Mouse (Mus musculus): ENCODE data around the gene 1700067K01Rik. TPM values are rescaled to one million over a fixed set of nuclear protein-coding genes. Genes with fewer than 3 reads are reported as not detected.
A peak's percentile ranks its signal among the peaks of the same experiment; 100 is the strongest.
"Not testable (repeated sequence)": the region's sequence is repeated elsewhere in the genome, so short reads cannot be mapped to it uniquely, and the experiment has no call there.

The 1700067K01Rik gene
- polyA plus RNA-seq, 1 experiment from 2014 or later = 1.1 TPM

GRCm38 (mm10) chr8:83981533-83981932, 19.8 kb upstream of the 1700067K01Rik start:
- Histone ChIP-seq H3K27me3 (ENCODE audit: insufficient read depth, low read length) (no peaks in the 10 kb centered on the region), H3K4me1 (ENCODE audit: insufficient read depth, low read length) (peaks cover 13% of the 10 kb centered on the region), H3K4me2 (replicated peaks; ENCODE audit: low read depth, low read length) (no peak overlapping the region), H3K9ac (replicated peaks; ENCODE audit: low read length) (no peak overlapping the region), H3K9me3 (ENCODE audit: low read length) (no peaks in the 10 kb centered on the region; the same call in 1 of the 2 replicates), H3K36me3 (ENCODE audit: insufficient read depth, low read length) (peaks cover 51% of the 10 kb centered on the region), H3K27ac (ENCODE audit: low read length) (no peak overlapping the region), H3K4me3 (ENCODE audit: low read length) (no peak overlapping the region)
- WGBS = 97% methylated on average over 7 of the region's 7 CpGs
- no peak for ATAC-seq (ENCODE audit: low FRiP score, low TSS enrichment)

GRCm38 (mm10) chr8:83982449-83982848, 18.9 kb upstream of the 1700067K01Rik start:
- Histone ChIP-seq H3K36me3 (ENCODE audit: insufficient read depth, low read length) (peaks cover 60% of the 10 kb centered on the region), H3K9me3 (ENCODE audit: low read length) (no peaks in the 10 kb centered on the region; the same call in 1 of the 2 replicates), H3K4me2 (replicated peaks; ENCODE audit: low read depth, low read length) (no peak overlapping the region), H3K4me1 (ENCODE audit: insufficient read depth, low read length) (peaks cover 6% of the 10 kb centered on the region), H3K27ac (ENCODE audit: low read length) (no peak overlapping the region), H3K9ac (replicated peaks; ENCODE audit: low read length) (no peak overlapping the region), H3K4me3 (ENCODE audit: low read length) (no peak overlapping the region), H3K27me3 (ENCODE audit: insufficient read depth, low read length) (no peaks in the 10 kb centered on the region)
- no peak for ATAC-seq (ENCODE audit: low FRiP score, low TSS enrichment)
- 80% methylated on average over 4 of the region's 4 CpGs for WGBS

- H3K4me3 ChIP-seq (ENCODE audit: low read length); H3K9me3 ChIP-seq (ENCODE audit: low read length); H3K9ac ChIP-seq (replicated peaks; ENCODE audit: low read length); H3K27ac ChIP-seq (ENCODE audit: low read length); H3K4me2 ChIP-seq (replicated peaks; ENCODE audit: low read depth, low read length); H3K4me1 ChIP-seq (ENCODE audit: insufficient read depth, low read length); ATAC-seq (ENCODE audit: low FRiP score, low TSS enrichment); H3K27me3 ChIP-seq (ENCODE audit: insufficient read depth, low read length): not testable (repeated sequence)
- peaks cover 68% of the 10 kb centered on the region for H3K36me3 ChIP-seq (ENCODE audit: insufficient read depth, low read length)
- WGBS = 98% methylated on average over 2 of the region's 2 CpGs
Observed at GRCm38 (mm10) chr8:83983222-83983621, 18.1 kb upstream of the 1700067K01Rik start.

- H3K4me1 ChIP-seq (ENCODE audit: insufficient read depth, low read length) = no peaks in the 10 kb centered on the region
- ATAC-seq (ENCODE audit: low FRiP score, low TSS enrichment) = no peak
- no peak overlapping the region for H3K4me3 ChIP-seq (ENCODE audit: low read length)
- no peak overlapping the region for H3K4me2 ChIP-seq (replicated peaks; ENCODE audit: low read depth, low read length)
- H3K9ac ChIP-seq (replicated peaks; ENCODE audit: low read length) = no peak overlapping the region
- H3K9me3 ChIP-seq (ENCODE audit: low read length) = no peaks in the 10 kb centered on the region
- WGBS = 86% methylated on average over 7 of the region's 7 CpGs
- no peaks in the 10 kb centered on the region for H3K27me3 ChIP-seq (ENCODE audit: insufficient read depth, low read length)
- no peak overlapping the region for H3K27ac ChIP-seq (ENCODE audit: low read length)
- H3K36me3 ChIP-seq (ENCODE audit: insufficient read depth, low read length) = peaks cover 73% of the 10 kb centered on the region
Observed at GRCm38 (mm10) chr8:83989243-83989642, 12.1 kb upstream of the 1700067K01Rik start.

- Histone ChIP-seq H3K36me3 (ENCODE audit: insufficient read depth, low read length) (peaks cover 70% of the 10 kb centered on the region), H3K4me2 (replicated peaks; ENCODE audit: low read depth, low read length) (no peak overlapping the region), H3K4me1 (ENCODE audit: insufficient read depth, low read length) (no peaks in the 10 kb centered on the region), H3K27me3 (ENCODE audit: insufficient read depth, low read length) (no peaks in the 10 kb centered on the region), H3K9ac (replicated peaks; ENCODE audit: low read length) (no peak overlapping the region), H3K9me3 (ENCODE audit: low read length) (no peaks in the 10 kb centered on the region), H3K27ac (ENCODE audit: low read length) (no peak overlapping the region), H3K4me3 (ENCODE audit: low read length) (no peak overlapping the region)
- WGBS = 93% methylated on average over 14 of the region's 14 CpGs
- ATAC-seq (ENCODE audit: low FRiP score, low TSS enrichment) = no peak
Observed at GRCm38 (mm10) chr8:83990170-83990569, 11.1 kb upstream of the 1700067K01Rik start.

- Histone ChIP-seq H3K4me1 (ENCODE audit: insufficient read depth, low read length) (peaks cover 7% of the 10 kb centered on the region), H3K9ac (replicated peaks; ENCODE audit: low read length) (no peak overlapping the region), H3K4me3 (ENCODE audit: low read length) (no peak overlapping the region), H3K9me3 (ENCODE audit: low read length) (no peaks in the 10 kb centered on the region), H3K4me2 (replicated peaks; ENCODE audit: low read depth, low read length) (no peak overlapping the region), H3K27me3 (ENCODE audit: insufficient read depth, low read length) (no peaks in the 10 kb centered on the region), H3K27ac (ENCODE audit: low read length) (no peak overlapping the region), H3K36me3 (ENCODE audit: insufficient read depth, low read length) (peaks cover 50% of the 10 kb centered on the region)
- no peak for ATAC-seq (ENCODE audit: low FRiP score, low TSS enrichment)
- WGBS = 56% methylated on average over 2 of the region's 2 CpGs
Observed at GRCm38 (mm10) chr8:83992488-83992887, 8.8 kb upstream of the 1700067K01Rik start.

GRCm38 (mm10) chr8:83994030-83994429, 7.3 kb upstream of the 1700067K01Rik start:
- Histone ChIP-seq H3K4me3 (ENCODE audit: low read length) (no peak overlapping the region), H3K9ac (replicated peaks; ENCODE audit: low read length) (no peak overlapping the region), H3K27ac (ENCODE audit: low read length) (no peak overlapping the region), H3K4me1 (ENCODE audit: insufficient read depth, low read length) (peaks cover 10% of the 10 kb centered on the region), H3K27me3 (ENCODE audit: insufficient read depth, low read length) (no peaks in the 10 kb centered on the region), H3K9me3 (ENCODE audit: low read length) (no peaks in the 10 kb centered on the region), H3K36me3 (ENCODE audit: insufficient read depth, low read length) (peaks cover 35% of the 10 kb centered on the region), H3K4me2 (replicated peaks; ENCODE audit: low read depth, low read length) (no peak overlapping the region)
- ATAC-seq (ENCODE audit: low FRiP score, low TSS enrichment) = no peak
- WGBS = 92% methylated on average over 3 of the region's 3 CpGs

GRCm38 (mm10) chr8:83995973-83996372, 5.3 kb upstream of the 1700067K01Rik start:
- H3K4me2 ChIP-seq (replicated peaks; ENCODE audit: low read depth, low read length) = peak overlapping the region; percentile 83
- H3K27me3 ChIP-seq (ENCODE audit: insufficient read depth, low read length) = no peaks in the 10 kb centered on the region
- ATAC-seq (ENCODE audit: low FRiP score, low TSS enrichment) = no peak
- H3K9ac ChIP-seq (replicated peaks; ENCODE audit: low read length) = peak overlapping the region; percentile 88; the same call in 1 of the 2 replicates
- peak overlapping the region; percentile 97 for H3K27ac ChIP-seq (ENCODE audit: low read length)
- peaks cover 36% of the 10 kb centered on the region for H3K36me3 ChIP-seq (ENCODE audit: insufficient read depth, low read length)
- peaks cover 20% of the 10 kb centered on the region for H3K4me1 ChIP-seq (ENCODE audit: insufficient read depth, low read length)
- 17% methylated on average over 12 of the region's 12 CpGs for WGBS
- H3K4me3 ChIP-seq (ENCODE audit: low read length) = peak overlapping the region; percentile 78
- H3K9me3 ChIP-seq (ENCODE audit: low read length) = no peaks in the 10 kb centered on the region

GRCm38 (mm10) chr8:83996567-83997505, 4.5 kb upstream of the 1700067K01Rik start:
- Histone ChIP-seq H3K4me3 (ENCODE audit: low read length) (peak overlapping the region; percentile 78), H3K36me3 (ENCODE audit: insufficient read depth, low read length) (peaks cover 28% of the 10 kb centered on the region), H3K4me2 (replicated peaks; ENCODE audit: low read depth, low read length) (peak overlapping the region; percentile 83), H3K4me1 (ENCODE audit: insufficient read depth, low read length) (peaks cover 23% of the 10 kb centered on the region), H3K9me3 (ENCODE audit: low read length) (no peaks in the 10 kb centered on the region), H3K9ac (replicated peaks; ENCODE audit: low read length) (peak overlapping the region; percentile 88), H3K27me3 (ENCODE audit: insufficient read depth, low read length) (no peaks in the 10 kb centered on the region), H3K27ac (ENCODE audit: low read length) (peak overlapping the region; percentile 97)
- peak; percentile 84 for ATAC-seq (ENCODE audit: low FRiP score, low TSS enrichment)
- 0% methylated on average over 63 of the region's 103 CpGs for WGBS
